Mouse (Mus musculus) heart, embryonic 14.5 days (tissue): ENCODE measurements around the gene Fyn. TPM values are rescaled to one million over a fixed set of nuclear protein-coding genes. Genes with fewer than 3 reads are reported as not detected.

ENCODE experiments used
- ATAC-seq: fragments of 200-750 bp; cut with Nextera tagmentation; 2 replicates; pipeline ENCODE4 v1.8.0; 2017; ENCODE audit warnings: low read depth, moderate TSS enrichment; ENCODE audit not compliant: insufficient number of reproducible peaks, insufficient read depth, low FRiP score
- H3K27ac ChIP-seq, 2 experiments: fragments of 200-500 bp in 1 of 2; fragments of 300-500 bp in 1 of 2; sonication (generic) in 1 of 2; replicated peaks in 1 of 2; 2 replicates each; pipeline ENCODE4 v1.5.1; 2012 to 2014; ENCODE audit warnings: low read depth in 2 of 2, low read length in 2 of 2, control low read depth in 1 of 2, mild to moderate bottlenecking in 1 of 2, mixed read lengths in 1 of 2; ENCODE audit not compliant: control insufficient read depth in 1 of 2, insufficient read depth in 1 of 2
- H3K27me3 ChIP-seq: fragments of 300-500 bp; sonication (generic); 2 replicates; pipeline ENCODE4 v1.6.1; 2014; ENCODE audit warnings: mild to moderate bottlenecking, low read length, control low read depth; ENCODE audit not compliant: control insufficient read depth, insufficient read depth
- H3K36me3 ChIP-seq: fragments of 300-500 bp; sonication (generic); 2 replicates; pipeline ENCODE4 v1.6.1; 2014; ENCODE audit warnings: mild to moderate bottlenecking, control low read depth, low read length, mixed read lengths; ENCODE audit not compliant: control insufficient read depth, insufficient read depth
- H3K4me1 ChIP-seq, 2 experiments: fragments of 200-500 bp in 1 of 2; fragments of 300-500 bp in 1 of 2; sonication (generic) in 1 of 2; 2 replicates each; pipeline ENCODE4 v1.6.1; 2012 to 2014; ENCODE audit warnings: low read length in 2 of 2, control low read depth in 1 of 2, mixed read lengths in 1 of 2; ENCODE audit not compliant: control insufficient read depth in 2 of 2, insufficient read depth in 2 of 2
- H3K4me2 ChIP-seq: fragments of 300-500 bp; sonication (generic); 2 replicates; pipeline ENCODE4 v1.6.1; 2014; ENCODE audit warnings: mild to moderate bottlenecking, low read length
- H3K4me3 ChIP-seq, 2 experiments: fragments of 200-500 bp in 1 of 2; fragments of 300-500 bp in 1 of 2; sonication (generic) in 1 of 2; 2 replicates each; pipeline ENCODE4 v1.5.1; 2012 to 2014; ENCODE audit warnings: low read length in 2 of 2, mild to moderate bottlenecking in 2 of 2, control low read depth in 1 of 2, low read depth in 1 of 2, moderate library complexity in 1 of 2; ENCODE audit not compliant: control insufficient read depth in 1 of 2, insufficient read depth in 1 of 2
- H3K9ac ChIP-seq: fragments of 300-500 bp; sonication (generic); 2 replicates; pipeline ENCODE4 v1.6.1; 2014; ENCODE audit warnings: mild to moderate bottlenecking, low read length
- H3K9me3 ChIP-seq: fragments of 300-500 bp; sonication (generic); 2 replicates; pipeline ENCODE4 v1.6.1; 2016; ENCODE audit warnings: low read length, control low read depth; ENCODE audit not compliant: control insufficient read depth
- WGBS: fragments of 180-500 bp; shearing (Covaris S2); extraction: QIAGEN DNeasy Blood & Tissue Kit; methylation state at CpG from one replicate; pipeline ENCODE4 v1.1.7; 2014; 5-methylcytosine and 5-hydroxymethylcytosine counted together
- polyA plus RNA-seq: library from polyadenylated mRNA; unstranded; fragments of >200 nt; fragmentation: Nextera tagmentation; extraction: Ambion mirVana; gene quantifications from 2 replicates; pipeline ENCODE4 v1.2.1, GENCODE M21; 2014

Fyn gene
- polyA plus RNA-seq, 1 experiment from 2014 or later = 20.3 TPM

- 59% methylated on average over 9 of the region's 9 CpGs for WGBS
- no peaks in the 10 kb centered on the region for H3K36me3 ChIP-seq
- ATAC-seq = 0 out of 2 replicates have a peak, but pooled peaks have one; percentile 29
- H3K27me3 ChIP-seq = no peaks in the 10 kb centered on the region
- H3K4me3 ChIP-seq = no peak overlapping the region
- H3K9ac ChIP-seq = no peak overlapping the region
- no peak overlapping the region for H3K27ac ChIP-seq
- no peaks in the 10 kb centered on the region for H3K9me3 ChIP-seq
- peaks cover 10 to 36% of the 10 kb centered on the region in 2 experiments for H3K4me1 ChIP-seq
- H3K4me2 ChIP-seq = no peak overlapping the region
Measured at GRCm38 (mm10) chr10:39420842-39421617, 52.4 kb downstream of the Fyn start.

- Histone ChIP-seq H3K4me1 (peaks cover 10 to 32% of the 10 kb centered on the region in 2 experiments), H3K27me3 (no peaks in the 10 kb centered on the region), H3K4me3 (no peak overlapping the region), H3K4me2 (no peak overlapping the region), H3K27ac (no peak overlapping the region), H3K9me3 (no peaks in the 10 kb centered on the region), H3K9ac (no peak overlapping the region), H3K36me3 (no peaks in the 10 kb centered on the region)
- WGBS = 84% methylated on average over 9 of the region's 9 CpGs
- no peak for ATAC-seq
Measured at GRCm38 (mm10) chr10:39421772-39422171, 53.1 kb downstream of the Fyn start.

- Histone ChIP-seq H3K27ac (no peak overlapping the region), H3K36me3 (no peaks in the 10 kb centered on the region), H3K27me3 (no peaks in the 10 kb centered on the region), H3K4me3 (no peak overlapping the region), H3K4me1 (peaks cover 3 to 16% of the 10 kb centered on the region in 2 experiments; a peak in 3 of 4 replicates), H3K9me3 (no peaks in the 10 kb centered on the region), H3K4me2 (no peak overlapping the region), H3K9ac (no peak overlapping the region)
- WGBS = 93% methylated on average over 3 of the region's 3 CpGs
- no peak for ATAC-seq
Measured at GRCm38 (mm10) chr10:39424643-39425042, 56.0 kb downstream of the Fyn start.

GRCm38 (mm10) chr10:39426033-39426432, 57.4 kb downstream of the Fyn start:
- Histone ChIP-seq H3K36me3 (no peaks in the 10 kb centered on the region), H3K9ac (no peak overlapping the region), H3K4me1 (peaks cover 3 to 10% of the 10 kb centered on the region in 2 experiments; a peak in 3 of 4 replicates), H3K27ac (no peak overlapping the region), H3K27me3 (no peaks in the 10 kb centered on the region), H3K9me3 (no peaks in the 10 kb centered on the region), H3K4me3 (no peak overlapping the region), H3K4me2 (no peak overlapping the region)
- 83% methylated on average over 3 of the region's 3 CpGs for WGBS
- ATAC-seq = no peak

- ATAC-seq = no peak
- H3K9ac ChIP-seq = no peak overlapping the region
- WGBS = 33% methylated on average over 5 of the region's 5 CpGs
- no peaks in the 10 kb centered on the region for H3K27me3 ChIP-seq
- peaks cover 8% of the 10 kb centered on the region in 2 experiments; a peak in 3 of 4 replicates for H3K4me1 ChIP-seq
- no peak overlapping the region for H3K27ac ChIP-seq
- no peaks in the 10 kb centered on the region for H3K36me3 ChIP-seq
- H3K9me3 ChIP-seq = no peaks in the 10 kb centered on the region
- no peak overlapping the region for H3K4me2 ChIP-seq
- H3K4me3 ChIP-seq = no peak overlapping the region
Measured at GRCm38 (mm10) chr10:39426833-39427490, 58.3 kb downstream of the Fyn start.

- no peak overlapping the region for H3K9ac ChIP-seq
- H3K4me2 ChIP-seq = no peak overlapping the region
- ATAC-seq = no peak
- no peaks in the 10 kb centered on the region for H3K36me3 ChIP-seq
- H3K27me3 ChIP-seq = no peaks in the 10 kb centered on the region
- no peaks in the 10 kb centered on the region for H3K9me3 ChIP-seq
- 85% methylated on average over 4 of the region's 4 CpGs for WGBS
- peaks cover 8 to 13% of the 10 kb centered on the region in 2 experiments; a peak in 3 of 4 replicates for H3K4me1 ChIP-seq
- H3K27ac ChIP-seq = no peak overlapping the region
- no peak overlapping the region for H3K4me3 ChIP-seq
Measured at GRCm38 (mm10) chr10:39429661-39430060, 61.0 kb downstream of the Fyn start.

- Histone ChIP-seq H3K27ac (no peak overlapping the region), H3K36me3 (no peaks in the 10 kb centered on the region), H3K9me3 (no peaks in the 10 kb centered on the region), H3K4me1 (peaks cover 8 to 13% of the 10 kb centered on the region in 2 experiments; a peak in 3 of 4 replicates), H3K27me3 (no peaks in the 10 kb centered on the region), H3K9ac (no peak overlapping the region), H3K4me3 (no peak overlapping the region), H3K4me2 (no peak overlapping the region)
- no peak for ATAC-seq
- WGBS = 77% methylated on average over 14 of the region's 14 CpGs
Measured at GRCm38 (mm10) chr10:39430074-39430764, 61.6 kb downstream of the Fyn start.
